Mouse (Mus musculus) right cerebral cortex, postnatal 14 days (tissue): ENCODE measurements around the gene Usp31.

Experiments
- DNase-seq: peaks from one replicate; pipeline ENCODE4 v3.0.0; 2022

Gene Usp31

DNA sequence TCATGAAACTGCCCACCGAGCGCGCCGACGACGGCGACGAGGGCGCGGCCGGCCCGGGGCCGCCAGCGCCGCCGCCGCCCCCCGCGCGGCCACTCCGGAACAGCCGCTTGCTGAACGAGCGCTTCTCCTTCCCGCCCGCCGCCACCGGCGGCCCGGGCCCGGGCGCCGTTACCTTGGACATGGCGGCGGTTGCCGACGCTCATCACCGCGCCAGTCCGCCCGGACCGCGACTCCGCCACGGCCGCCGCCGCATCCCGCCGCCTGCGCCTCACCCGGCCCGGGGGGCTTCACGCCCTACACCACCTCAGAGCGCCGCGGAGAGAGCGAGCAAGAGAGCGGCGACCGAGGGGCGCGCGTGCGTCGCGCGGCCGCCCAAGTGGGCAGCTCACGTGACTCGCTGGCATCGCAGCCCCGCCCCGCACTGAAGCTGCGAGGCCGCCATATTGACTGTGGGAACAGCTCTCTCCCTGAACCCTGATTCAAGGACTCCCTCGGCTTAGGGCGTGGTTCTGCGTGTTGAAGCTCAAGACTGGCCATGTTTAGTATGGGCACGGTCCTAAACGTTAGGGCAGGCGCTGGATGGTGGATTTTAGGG is at the start of gene Usp31:
TSS of gene Usp31 (minus strand) at position 181 of the 595 bp plus-strand sequence.
- DNase-seq, result peak; percentile 92

DNA sequence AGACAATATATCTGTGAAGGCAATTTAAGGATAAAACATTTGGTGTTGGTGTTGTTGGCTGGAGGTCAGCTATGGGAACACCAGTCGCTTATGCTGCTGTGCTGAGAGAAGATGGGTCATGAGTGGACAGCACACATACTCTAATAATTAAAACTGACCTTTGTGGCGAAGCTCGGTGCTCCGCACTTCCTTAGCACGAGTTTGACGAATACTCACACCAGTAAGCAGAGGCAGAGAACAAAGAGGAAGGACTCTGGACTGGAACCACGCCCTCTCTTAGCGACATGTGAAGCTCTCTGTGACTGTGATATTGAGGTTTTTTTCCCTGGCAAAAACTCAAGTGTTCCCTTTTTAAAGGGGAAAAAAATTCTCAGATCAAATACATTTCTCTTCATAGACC is 47.7 kb upstream of the Usp31 start:
- no peak for DNase-seq

DNA sequence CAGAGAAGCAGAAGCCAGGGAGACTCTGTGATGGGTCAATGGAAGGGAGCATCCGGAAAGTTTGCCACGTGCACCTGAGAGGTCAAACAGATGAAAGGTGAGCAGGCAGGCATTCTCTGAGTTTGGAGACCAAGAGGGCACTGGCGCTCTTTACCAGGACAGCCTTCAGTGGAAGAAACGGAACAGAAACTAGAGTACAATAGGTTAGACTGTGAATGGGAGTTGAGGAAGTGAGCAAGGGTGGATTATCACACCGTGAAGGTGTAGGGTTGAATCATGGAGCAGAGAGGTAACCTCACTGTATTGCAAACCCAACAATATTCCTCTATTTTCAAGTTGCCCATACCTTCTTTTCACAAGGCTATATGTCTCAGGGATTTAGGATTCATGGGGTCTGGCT is 43.2 kb upstream of the Usp31 start:
- no peak for DNase-seq

DNA sequence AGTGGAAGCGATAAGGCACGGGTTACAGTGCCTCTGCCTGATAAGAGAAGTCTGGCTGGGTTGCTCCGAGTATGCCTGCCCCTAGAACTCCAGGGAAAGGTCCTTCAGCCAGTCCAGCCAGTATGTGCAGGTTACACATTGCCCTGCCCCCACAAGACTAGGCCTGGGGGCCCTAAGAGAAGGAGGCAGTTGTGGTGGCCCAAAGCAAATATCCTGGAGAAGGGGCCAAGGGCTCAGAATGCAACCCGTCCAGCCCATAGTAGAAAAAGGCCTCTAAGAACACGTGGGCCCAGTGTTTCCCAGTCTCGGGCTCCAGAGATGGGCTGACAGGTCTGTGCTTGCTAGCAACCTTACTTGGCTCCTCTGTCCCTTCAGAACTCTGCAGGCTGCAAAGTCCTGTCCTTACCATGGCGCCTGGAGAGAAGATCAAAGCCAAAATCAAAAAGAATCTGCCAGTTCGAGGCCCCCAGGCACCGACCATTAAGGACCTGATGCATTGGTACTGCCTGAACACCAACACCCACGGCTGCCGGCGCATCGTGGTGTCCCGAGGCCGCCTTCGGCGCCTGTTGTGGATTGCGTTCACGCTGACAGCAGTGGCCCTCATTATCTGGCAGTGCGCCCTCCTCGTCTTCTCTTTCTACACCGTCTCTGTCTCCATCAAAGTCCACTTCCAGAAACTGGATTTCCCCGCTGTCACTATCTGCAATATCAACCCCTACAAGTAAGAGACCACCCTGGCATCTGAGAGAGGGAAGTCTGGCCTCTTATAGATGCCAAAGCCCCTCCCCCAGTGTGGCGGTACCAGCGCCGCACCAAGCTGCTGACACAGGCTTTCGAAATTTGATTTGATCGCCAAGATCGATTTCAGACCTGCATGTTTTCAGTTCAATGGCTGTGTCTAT is 30.7 kb upstream of the Usp31 start:
- DNase-seq, result no peak

DNA sequence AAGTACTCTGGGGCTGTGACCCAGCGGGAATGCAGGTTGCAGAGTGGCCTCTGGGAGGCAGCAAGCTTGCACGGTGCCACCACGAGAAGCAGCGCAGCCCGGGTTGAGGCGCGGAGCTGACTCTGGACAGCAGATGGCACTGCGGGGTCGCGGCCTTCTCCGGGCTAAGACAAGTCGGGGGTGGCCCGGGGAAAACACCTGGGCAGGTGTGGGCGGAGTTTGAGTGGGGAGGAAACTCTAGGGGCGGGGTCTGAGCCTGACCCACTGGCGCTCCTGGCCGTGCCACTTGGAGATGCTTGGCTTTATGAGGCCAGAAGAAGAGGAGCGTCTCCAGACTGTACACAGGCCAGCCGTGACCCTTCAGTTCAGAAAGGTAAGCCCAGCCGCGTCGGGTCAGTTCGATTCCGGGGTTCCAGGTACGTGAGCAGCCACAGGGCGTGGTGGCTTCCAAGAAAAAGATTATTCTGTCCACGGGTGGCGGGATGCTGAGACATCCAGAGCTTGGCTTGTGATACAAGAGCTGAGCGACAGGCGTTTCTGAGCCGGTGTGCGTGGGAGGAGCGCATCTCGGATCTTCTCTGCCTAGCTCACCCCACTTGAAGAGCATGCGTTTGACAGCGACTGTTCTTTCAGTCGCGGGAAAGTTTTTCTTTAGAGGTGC is 27.2 kb upstream of the Usp31 start, which contains the start of gene Scnn1g:
TSS of gene Scnn1g (plus strand) at position 309 of the 661 bp plus-strand sequence.
- peak; percentile 90 for DNase-seq

DNA sequence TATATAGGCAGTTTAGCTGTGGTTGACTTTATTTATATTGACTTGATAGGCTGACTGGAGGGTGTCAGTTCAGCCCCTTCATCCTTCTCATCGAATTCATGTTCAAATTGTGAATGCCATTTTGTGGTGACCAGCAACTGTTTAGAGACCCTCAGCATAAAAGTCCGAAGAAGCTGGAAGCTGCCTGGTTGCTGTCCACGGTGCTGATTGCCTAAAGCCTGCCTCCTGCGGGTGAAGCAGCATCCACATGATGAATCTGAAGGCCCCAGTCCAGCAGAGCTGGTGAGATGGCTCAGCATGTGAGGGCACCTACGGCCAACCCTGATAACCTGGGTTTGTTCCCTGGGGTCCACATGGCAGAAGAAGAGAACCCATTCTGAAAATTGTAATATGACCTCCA is 23.2 kb upstream of the Usp31 start:
- DNase-seq, result no peak

DNA sequence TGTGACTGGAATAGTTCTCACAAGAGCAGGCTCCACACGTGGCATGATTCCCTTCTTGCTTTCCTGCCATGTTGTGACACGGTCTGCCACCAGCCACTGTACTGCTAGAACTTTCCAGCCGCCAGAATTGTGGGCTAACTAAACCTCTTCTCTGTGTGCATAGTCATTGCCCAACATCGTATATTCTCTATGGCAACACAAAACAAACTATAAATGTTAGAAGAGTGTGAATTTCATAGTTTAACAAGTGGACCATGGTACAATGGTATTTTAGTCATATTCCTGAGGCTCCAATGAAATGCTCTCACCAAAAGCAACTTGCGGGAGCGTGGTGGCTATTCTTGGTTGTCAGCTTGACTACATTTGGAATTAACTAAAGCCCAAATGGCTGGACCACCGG is 10.0 kb upstream of the Usp31 start:
- DNase-seq, result peak; percentile 41

DNA sequence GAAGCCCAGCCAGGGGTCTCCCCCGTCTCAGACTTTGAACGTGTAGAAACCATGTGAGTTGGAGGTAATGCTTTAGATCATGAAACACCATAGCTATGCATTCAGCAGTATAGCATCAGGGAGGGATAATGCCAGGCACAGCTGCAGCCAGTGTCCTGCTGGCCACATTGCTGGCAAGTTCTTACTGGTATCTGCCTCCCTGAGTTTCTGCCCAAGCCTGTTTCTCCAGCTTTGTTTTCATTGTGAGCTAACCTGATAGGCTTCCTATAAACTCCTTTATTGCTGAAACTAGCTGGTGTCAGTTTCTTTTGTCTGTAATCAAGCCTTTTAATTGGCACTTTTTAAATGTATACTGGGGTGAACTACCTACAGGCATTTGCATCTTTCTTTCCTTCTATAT is 4.1 kb upstream of the Usp31 start:
- no peak for DNase-seq

DNA sequence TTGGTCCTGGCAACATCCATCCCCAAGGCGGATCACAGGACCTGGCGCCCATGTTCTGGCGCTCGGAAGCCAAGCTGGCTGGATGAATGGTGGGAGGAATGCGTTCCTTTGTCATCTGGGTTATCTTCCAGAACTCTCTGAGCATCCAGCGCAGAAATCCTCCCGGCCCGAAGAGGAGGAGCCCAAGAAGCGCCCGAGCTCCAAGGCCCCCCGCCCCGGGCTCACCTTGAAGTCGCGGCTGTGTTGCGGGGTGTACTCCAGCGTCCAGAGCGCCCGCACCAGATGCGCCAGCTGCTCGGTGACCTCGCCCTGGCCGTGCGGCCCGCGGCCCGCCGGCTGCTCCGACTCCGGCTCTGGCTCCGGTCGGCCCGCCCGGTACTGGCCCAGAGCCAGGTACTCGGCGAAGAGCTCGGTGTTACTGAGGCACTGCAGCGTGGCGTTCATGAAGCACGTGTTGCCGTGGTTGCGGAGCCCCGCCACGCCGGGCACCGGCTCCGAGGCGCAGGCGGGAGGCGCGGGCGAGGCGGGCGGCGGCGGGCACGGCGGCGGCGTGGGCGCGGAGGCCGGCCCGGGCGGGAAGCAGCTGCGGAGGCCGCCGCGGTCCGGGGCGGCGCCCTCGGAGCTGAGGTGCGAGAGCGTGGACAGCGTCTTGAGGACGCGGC is 511 bp downstream of the Usp31 start:
- peak; percentile 48 for DNase-seq

DNA sequence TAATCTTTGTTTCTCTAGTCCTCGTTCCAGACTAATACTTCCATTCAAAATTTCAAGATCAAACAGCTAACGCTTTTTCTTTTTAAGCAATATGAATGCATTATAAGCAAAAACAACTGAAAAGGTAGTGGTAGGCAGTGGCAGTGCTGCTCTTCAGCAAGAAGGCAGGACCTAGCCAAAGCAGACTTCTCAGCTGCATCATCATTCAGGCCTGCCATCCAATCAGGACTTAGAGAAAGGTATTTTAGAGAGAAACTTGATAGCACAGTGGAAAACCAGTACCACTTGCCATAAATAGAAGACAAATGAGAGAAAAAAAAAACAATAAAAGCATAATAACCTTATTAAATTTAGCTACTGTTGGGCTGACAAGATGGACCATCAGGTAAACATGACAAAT is 2.0 kb downstream of the Usp31 start:
- DNase-seq, result no peak

DNA sequence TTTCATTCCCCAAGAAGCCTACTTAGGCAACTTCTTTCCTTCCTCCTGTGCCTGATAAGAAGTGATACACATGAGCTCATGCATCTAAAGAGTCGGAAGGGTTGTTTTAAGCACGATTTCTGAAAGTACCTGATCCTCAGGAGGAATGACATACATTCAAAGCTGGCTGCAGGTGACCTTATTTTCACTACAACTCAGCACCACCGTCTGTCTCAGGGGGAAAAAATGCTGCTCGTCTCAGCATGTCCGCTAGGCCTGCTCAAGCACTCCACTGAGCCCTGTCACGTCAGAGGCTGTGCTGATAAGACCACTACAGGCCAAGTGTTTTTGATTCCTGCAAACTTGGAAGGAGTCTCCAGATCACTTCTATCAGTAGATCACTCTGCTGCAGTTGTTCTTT is 5.1 kb downstream of the Usp31 start:
- no peak for DNase-seq

DNA sequence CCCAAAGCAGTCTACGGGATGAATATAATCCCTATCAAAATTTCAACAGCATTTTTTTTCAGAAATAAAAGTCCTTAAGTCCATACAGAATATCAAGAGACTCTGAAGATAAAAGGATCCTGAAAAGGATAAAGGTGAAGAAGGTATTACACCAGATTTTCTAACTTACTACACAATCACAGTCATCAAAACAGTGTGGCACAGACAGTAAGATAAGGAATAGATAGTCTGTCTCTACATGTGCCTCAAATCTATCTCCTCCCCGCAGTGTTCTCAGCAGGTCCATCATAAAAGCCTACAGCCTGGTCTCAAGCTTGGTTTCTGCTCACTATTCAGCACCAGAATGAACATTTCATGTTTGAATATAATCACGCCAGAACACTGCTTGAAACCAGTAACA is 6.6 kb downstream of the Usp31 start:
- no peak for DNase-seq

DNA sequence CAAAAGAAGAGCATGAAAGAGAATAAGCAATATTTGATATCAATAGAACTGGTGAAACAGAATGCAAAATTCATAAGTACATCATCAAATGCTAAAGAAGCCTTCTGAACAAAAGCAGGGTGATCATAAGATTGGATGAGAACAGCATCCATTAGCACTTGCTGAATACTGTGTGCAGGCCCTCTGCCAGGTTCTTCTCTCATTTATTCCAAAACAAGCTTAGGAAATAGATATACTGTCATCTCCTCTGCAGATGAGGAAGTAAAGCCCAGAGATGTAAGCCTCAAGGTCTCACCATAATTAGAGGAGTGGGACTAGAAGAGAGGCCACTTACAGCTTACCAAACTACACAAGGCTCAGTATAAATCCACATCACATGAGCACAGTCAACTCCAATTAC is 7.8 kb downstream of the Usp31 start:
- no peak for DNase-seq

DNA sequence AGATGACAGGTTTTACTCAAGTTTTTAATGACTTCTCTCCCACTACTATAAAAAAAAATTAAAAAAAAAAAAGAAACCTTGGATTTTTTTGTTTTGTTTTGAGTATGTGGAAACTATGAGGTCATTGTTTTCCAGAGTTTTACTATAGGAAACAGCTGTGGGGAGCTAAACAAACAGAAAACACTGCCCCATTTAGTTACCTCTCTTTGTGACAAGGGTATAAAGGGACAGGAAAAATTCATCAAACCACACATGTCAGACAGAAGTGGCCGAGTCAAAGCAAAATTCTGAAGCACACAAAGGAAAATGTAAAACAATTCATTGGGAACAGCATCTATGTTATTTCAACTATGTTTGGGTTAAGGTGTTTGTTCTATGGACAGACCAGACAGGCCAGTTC is 9.5 kb downstream of the Usp31 start:
- no peak for DNase-seq

DNA sequence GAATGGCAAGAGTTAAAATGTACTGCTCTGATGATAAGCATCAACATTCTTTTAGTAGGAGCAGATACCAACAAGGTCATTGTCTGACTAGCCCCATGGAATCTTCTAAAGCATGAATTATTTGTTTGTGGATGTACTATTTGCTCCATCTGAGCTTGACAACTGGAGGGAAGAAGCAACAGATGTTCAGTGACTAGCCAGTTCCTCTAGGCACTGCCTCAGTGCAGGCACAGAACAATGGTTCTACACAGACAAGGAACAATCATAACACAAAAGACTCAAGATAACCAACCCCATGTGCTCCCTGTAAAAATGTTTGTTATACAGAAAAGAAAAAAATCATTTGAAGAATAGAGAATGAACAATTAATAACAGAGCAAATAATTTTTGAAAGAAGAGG is 9.9 kb downstream of the Usp31 start:
- no peak for DNase-seq

DNA sequence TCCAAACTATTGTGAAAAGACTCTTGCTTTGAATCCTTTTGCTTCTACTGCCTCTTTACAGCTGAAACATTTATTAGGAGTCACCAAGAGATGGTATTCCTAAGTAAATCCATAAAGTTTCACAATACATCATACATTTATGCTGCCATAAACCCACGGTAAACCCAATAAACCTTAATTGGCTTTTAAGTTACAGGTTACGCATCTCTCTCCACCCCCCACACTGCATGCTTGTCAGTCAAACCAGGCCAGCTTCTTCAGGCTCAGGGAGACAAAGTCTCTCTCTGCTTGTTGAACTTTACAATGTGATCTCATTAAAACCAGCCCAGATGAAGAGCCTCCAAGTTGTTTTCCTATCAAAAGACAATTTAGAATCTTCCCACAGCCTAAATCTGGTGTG is 15.2 kb downstream of the Usp31 start:
- no peak for DNase-seq

DNA sequence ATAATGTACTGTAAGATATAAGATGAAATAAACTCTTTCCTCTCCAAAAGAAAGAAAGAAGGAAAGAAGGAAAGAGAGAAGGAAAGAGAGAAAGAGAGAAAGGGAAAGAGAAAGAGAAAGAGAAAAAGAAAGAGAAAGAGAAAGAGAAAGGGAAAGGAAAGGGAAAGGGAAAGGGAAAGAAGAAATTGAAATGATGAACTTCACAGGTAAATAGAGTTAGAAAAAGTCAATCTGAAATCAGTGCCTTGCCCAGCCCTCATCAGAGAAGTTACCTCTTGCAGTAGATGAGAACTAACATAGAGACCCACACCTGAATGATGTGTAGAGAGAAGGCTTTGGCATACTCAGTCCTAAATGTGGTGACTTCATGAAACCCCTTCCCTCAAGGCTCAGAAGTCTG is 17.7 kb downstream of the Usp31 start:
- no peak for DNase-seq

DNA sequence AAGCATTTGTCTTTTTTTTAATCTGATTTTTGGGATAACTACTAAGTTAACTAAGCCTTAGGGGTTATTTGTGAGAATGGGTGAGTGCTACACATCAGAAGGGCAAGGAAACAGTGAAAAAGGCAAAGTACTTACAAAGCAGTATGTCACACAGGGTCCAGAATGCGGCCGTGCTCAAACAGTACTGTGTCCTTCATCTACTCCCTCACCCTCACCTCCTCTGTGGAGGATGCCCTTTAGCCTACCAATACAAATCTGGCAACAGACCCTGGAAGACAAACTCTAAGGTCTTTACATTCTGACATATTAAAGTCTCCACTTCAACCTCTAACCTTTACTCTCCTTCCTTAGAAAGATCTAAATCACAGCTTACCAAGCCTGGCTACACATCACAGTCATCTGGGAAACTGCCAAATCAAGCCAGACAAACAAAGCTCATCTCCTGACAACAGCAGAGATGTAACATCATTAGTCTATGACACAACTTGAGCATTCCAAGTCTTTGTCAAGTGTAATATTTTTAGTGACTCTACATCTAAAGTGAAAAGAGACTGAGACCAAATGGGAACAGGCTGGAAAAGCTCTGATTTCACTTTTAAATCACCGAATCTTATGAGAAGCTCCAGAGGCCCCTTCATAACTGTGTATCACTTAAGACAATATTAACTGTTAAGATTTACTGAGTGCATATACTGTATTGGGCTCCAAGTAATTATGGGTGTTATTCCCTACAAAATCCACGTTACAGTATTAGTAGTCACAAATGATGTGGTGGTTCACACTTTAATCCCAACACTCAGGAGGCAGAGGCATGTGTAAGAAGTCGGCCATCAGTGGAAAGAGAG is 21.7 kb downstream of the Usp31 start:
- no peak for DNase-seq

DNA sequence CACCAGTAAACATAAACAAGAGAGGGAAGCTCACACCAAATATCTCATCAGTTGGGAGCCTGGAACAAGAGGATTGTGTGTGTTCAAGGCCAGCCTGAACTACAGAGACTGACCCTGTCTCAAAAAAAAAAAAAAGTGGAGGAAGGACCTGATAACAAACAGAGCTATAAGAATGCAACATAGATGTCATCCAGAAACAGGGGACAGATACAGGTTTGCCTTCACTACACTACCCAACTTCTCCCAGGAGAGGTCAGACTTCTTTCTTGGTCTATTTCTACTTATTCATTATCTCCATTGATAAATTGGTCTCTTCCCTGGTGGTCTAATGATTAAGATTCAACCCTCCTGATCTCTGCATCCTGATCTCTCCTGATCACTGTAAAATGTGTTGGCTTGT is 25.9 kb downstream of the Usp31 start:
- no peak for DNase-seq

DNA sequence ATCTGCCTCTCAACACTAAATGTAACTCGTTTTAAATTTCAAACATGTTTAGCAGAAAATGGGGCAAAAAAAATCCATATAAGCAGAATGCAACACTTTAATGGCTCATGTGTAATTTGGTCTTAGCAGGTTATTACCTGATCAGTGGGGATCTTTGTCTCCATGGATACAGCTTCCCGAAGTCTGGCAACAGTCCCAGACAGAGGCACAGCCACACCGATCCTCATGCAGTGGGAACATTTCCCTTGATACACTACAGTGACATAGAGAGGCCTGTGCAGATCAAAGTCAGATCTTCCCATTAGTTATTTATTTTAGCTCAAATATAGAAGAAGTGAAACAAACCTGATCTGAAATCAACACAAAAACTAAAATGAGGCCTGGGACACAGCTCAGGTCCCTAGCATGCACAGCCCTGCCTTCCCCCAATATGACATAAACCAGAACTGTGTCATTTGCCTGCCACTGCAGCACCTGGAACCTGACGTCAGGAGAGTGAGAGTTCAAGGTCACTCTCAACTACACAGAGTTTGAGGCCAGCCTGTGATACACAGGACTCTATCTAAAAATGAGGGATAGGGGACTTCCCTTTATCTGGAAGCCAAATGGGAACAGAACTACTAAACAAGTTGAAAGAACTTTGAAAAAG is 29.8 kb downstream of the Usp31 start:
- DNase-seq, result no peak

DNA sequence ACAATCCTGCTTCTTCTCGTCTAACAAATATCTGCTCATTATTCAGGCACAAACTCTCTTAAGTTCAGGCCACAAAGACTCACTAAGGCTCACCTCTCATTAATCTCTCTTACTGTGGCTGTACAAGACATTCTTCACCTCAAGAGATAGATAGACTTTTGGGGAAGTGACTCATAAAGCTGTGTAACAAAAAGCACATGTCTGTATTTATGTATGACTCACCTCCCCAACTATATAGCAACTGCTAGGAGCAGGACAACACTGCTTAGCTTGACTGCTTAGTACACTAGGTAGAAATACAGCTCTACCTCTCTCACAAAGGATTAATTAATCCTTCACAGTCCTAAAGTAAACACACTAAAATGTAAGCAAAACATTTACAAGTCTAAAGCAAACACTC is 46.3 kb downstream of the Usp31 start:
- DNase-seq, result no peak

DNA sequence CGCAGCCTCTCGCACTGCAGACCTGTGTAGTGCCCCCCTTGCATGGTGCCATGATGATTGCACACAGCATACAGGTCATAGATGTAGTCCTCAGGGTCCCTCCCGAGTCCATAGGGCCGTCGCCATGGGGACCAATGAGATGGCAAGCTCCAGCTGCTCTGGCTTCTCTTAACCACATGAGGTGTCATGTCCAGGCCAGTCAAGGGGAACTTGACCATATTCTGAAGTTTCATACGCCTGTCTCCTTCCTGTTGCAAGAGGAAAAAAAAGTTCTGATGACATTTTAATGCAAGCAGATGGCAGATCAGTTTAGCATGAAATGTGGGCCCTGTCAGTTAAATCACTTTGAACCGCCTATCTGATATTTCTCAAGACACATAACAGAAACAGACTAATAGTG is 48.2 kb downstream of the Usp31 start:
- no peak for DNase-seq
